Mouse (Mus musculus) c-Kit-positive CD71-positive TER-119-negative erythroid progenitor cells, embryonic 14.5 days (primary cell): ENCODE results near the gene Gm17268.
A peak's percentile ranks its signal among the peaks of the same experiment; 100 is the strongest.

Experiments
- DNase-seq: peaks from one replicate; pipeline ENCODE4 v3.0.0-alpha.2; 2013; ENCODE audit warnings: low read depth

The Gm17268 gene

DNA sequence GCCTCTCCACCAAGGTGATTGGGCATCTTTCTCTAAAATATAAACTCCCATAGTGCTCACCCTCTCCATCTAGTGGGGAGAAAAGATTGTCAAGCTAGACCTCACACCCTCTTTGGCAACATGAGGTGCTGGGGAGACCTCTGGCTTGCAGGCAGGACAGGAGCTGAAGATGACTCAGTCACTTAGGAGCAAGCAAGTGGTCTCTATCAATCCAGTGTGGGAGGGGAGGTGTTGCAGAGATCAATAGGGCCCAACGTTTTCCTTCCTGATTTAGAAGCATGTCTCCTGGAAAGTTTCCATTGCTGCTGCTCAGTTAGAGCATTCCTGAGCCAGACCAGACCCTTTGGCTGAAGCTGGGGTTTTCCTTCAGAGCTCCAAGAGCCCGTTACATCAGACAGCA is at the start of gene Gm17268:
Gm17268 (minus strand) TSS at position 28 of the 400 bp plus-strand sequence.
- no peak for DNase-seq

DNA sequence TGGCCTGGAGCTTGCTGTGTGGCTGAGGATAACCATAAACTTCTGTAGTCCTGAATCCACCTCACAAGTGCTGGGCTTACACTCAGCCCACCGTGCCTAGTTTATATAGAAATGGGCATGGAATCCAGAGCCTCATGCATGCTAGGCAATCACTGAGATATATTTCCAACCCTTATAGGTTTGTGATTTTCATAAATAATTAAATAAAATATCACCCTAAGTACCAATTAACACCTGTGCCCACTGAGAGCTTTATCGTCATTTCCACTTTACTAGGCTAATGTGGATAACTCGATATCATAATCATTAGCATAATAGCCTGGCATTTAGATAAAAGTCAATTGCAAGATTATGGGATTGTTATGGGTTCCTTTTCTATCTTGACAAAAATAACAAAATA is 46.0 kb upstream of the Gm17268 start:
- DNase-seq = no peak

DNA sequence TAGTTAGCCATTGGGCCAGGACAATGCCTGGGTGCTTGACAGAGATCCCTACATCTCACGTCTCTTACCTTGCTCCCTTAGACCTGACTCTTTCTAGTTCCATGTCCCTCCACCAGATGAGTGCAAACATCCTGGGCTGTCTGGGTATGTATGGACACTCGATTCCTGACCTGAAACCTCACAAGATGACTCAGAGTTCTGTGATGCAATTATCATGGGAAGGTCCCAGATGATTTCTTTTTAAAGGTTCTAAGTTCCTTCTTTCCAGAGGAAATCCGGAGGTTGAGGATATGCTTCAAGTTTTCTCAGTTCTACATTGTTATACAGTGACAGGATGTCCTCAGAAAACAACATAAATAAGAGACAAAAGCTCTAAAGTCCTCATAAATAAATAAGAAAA is 42.5 kb upstream of the Gm17268 start:
- no peak for DNase-seq

DNA sequence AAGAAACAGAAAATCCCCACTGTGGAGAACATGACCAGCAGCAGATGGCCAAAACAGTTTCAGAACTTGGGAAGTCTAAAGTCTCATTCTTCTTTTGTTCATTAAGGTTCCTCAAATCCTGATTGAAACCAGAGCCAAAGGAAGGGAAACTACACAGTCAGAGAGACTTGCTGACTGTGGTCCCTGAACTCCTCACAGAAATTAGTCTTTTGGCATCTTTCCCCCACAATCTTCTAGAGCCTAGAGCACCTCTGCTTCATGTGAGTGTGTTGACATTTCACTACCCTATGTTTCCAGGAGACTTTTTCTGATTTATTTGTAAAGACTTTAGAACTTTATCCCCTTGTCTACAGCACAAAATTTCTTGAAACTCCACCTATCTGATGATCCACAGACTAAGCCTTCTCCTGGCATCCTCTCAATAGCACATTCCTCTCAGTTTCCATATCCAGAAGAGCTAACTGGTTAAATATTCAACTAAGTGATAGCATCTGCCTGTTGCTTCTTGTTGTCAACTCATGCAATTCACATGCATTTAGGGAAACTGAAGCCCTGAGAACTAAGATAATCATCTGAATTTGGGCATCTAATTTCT is 39.9 kb upstream of the Gm17268 start:
- no peak for DNase-seq

DNA sequence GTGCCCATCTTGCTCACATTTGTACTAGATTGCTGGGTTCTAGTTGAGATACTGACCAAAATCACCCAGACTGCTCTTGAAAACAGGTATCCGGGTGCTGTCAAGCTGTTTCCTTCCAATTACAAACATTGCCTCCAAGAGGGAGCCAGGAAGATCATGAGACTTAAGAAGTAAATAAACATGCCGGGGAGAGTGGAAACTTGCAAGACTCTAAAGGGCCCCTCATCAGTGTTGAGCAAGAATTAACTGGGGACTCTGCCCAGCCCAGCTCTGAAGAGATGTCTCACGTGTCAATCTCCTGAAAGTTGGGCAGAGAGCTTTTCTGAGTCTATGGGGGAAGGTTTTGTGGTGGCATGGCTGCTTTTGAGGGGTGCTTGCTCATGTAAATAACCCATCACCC is 38.7 kb upstream of the Gm17268 start:
- no peak for DNase-seq

DNA sequence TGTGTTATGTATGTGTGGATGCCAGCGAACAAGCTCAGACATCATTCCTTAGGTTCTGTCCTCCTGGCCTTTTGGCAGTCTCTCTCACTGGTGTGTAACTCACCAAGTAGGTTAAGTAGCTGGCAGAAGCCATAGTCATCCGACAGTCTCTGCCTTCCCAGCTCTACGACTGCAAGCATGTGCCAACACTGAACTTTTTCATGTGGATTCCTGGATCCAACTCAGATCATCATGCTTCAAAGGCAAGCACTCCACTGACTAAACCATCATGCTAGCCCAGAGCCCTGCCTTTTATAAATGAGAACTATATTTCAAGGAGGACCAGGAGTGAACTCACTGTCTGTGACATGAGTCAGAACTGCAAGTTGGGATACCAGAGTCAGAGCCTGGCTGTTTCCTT is 35.3 kb upstream of the Gm17268 start:
- DNase-seq = no peak

DNA sequence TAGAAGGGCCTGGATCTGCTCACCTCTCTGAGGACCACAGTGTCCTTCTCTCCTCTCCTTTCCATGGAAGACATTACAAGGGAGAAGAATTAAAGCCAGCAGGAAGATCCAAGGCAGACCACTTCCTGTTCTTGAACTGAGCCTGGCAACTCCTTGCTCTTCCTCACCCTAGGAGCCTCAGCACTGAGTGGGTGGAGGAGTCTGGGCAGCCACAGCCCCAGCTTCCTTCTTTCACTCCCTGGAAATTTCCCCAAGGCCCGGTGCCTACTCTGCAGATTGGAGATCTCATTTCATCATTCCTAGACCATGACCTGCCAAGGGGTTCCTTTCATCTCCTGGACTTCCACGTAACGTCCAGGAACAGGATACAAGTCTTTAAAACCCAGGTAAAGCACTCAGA is 34.6 kb upstream of the Gm17268 start:
- no peak for DNase-seq

DNA sequence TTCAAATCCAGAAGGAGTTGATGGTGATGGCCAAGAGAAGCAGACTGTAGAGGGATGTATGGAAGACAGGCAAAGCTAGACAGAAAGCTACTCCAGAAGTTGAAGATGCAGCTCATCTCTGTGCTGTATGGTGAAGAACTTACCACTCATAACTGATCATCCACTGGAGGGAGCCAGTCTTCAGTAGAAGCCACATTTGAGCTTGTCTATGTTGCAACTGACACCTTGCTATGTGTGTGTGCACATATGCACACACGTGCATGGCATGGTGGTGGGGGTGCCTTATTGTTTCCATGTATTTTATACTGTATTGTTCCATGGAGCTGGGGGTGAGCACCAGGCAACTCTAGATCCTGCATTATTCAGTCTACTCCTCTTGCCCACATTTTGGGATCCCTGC is 34.0 kb upstream of the Gm17268 start:
- DNase-seq = no peak

DNA sequence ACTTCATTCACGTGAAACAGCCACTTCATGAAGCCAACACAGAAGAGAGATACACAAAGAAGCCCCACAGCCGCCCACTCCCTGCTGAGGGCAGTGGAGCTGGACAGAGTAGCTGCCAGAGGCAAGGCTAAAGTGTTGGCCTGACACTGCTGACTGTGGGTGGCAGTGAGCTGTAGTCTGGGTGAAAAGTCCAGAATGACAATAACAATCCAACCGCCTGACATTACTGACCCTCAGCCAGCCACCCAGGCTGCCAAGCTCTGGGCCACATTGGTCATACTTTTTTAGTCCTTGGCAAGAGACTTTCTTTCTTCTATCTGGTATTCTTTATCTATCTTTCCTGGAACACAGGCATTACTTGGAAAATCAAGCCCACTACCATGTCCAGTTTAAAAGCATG is 32.7 kb upstream of the Gm17268 start:
- DNase-seq = no peak

DNA sequence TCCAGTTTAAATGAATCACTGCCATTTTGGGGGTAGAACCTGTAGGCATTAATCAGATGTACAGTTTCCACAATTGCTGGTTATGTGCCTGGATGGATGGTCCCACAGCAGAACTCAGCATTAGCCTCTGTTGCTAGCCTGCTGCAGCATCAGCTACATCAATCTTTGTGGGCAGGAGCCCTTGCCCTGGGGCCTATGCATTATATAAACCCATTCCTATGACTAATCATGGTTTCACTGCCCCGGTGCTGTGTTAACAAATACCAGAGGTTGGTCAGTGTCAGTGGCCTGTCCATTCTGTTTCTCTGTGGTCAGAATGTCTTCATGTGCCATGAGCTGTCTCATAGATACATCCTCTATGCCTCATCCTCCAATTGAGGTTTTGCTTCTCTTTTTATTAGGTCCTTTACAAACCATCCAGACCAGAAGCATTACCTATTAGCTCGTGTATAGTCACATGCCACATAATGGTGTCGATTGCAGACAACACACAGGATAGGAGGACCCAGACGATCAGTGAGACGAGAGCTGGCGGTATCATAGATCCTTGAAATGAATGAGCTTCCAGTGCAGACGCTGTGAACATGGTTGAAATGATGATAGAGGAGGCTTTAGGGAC is 28.7 kb upstream of the Gm17268 start:
- no peak for DNase-seq

DNA sequence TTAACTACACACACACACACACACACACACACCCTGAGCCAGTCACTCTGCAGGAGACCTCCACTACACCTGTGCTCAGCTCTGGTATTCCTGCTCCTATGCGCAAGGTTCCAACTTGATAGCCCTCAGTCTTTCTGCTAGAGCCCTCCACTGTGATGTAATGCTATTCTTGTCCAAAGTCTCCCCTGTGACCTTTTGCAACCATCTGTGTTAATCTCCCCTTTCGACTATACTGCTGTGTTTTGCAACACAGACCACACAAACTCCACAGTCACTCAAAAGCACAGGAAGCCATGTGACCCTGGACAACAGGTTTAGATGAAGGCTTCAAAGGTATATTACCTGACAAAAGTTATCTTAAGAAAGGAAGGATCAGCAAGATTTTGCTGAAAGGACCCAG is 25.1 kb upstream of the Gm17268 start:
- no peak for DNase-seq

DNA sequence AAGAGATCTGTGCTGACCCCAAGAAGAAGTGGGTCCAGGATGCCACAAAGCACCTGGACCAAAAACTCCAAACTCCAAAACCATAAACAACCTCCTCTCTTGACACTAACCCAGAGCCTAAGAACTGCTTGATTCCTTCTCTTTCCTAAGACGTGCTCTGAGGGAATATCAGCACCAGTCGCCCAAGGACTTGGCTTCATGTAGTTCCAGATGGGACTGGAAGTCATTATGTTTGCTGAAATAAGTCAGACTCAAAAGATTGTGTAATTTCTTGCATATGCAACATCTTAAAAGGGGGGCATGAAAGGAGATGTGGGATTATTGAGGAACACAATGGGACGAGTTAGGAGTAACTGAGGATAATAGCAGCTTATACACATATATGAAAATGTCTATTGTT is 23.9 kb upstream of the Gm17268 start:
- DNase-seq = no peak

DNA sequence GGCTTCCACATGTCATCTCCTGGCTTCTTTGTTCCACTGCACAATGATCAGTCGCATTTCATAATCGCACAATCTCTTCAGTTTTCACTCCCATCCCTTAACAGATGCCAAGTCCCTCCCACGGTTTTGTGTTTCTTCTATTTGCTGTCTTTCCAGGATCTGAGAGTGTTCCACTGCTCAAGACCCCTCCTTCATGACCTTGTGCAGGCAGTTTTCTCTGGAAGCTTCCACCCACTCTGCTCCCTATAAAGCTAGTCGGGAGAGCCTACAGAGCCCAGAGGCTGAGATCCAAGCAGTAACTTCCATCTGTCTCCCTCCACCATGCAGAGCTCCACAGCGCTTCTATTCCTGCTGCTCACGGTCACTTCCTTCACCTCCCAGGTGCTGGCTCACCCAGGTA is 19.3 kb upstream of the Gm17268 start, which contains the start of gene Ccl11:
Ccl11 (plus strand) TSS at position 178 of the 400 bp plus-strand sequence.
- DNase-seq = no peak

DNA sequence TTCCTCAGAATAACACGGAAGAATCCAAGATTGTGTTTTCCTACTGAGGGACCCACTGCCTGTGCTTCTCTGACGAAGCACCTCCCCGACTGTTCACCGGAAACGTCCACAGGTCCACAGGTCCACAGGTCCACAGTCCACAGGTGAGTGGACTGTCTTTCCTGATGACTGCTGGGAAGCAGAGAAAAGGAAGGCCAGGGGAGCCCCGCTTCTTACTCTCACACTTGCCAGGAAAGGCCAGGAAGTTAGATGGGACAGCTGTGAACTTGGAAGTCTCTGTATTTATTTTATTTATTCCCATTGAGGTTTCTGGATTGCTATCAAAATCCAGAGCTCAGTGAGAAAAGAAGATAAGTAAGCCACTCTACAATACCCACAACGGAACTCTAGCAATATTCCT is 15.5 kb upstream of the Gm17268 start:
- DNase-seq = no peak

DNA sequence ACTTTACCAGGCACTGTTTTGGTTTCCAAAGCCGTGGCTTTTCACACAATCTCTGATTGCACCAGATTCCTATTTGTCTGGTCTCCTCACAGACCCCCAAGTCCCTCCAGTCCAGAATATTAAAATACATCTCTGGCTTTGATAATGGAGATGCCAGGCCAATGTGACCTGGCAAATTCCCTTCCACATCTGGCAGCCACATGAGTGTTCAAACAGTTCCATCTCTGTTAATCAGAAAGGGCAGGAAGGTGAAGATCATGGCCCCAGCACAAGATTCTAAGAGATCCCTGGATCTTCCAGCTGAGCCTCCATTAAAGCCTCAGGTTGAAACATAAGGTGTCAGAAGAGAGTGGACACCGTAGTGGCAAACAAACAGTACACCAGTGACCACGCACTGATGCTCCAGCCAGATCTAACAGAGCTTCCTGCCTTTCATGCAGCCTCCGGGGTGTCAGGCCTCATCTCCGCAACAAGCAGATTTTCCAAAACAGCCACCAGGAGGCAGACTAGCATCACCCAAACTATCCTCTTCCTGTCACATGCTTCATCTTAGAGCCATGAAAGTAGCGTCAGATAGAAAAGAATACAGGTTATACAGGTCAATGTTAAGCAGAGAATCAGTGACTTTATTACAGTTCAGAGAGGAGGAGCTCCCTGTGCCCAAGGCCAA is 9.5 kb upstream of the Gm17268 start:
- DNase-seq = peak; percentile 3

DNA sequence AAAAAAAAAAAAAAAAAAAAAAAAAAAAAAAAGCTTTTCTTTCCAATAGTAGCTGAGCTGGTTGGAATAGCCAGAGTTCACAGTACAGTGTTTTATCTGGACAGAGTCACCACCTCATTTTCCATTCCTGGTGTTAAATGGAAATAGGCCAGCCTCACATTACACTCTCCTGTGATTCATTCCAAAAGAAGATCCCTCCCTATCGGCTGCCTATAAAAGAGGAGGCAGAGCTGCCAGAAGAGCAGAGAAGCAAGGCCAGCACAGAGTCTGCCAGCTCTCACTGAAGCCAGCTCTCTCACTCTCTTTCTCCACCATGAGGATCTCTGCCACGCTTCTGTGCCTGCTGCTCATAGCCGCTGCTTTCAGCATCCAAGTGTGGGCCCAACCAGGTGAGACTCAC is 7.1 kb upstream of the Gm17268 start, which contains the start of gene Ccl7:
Ccl7 (plus strand) TSS at position 242 of the 400 bp plus-strand sequence.
- no peak for DNase-seq

DNA sequence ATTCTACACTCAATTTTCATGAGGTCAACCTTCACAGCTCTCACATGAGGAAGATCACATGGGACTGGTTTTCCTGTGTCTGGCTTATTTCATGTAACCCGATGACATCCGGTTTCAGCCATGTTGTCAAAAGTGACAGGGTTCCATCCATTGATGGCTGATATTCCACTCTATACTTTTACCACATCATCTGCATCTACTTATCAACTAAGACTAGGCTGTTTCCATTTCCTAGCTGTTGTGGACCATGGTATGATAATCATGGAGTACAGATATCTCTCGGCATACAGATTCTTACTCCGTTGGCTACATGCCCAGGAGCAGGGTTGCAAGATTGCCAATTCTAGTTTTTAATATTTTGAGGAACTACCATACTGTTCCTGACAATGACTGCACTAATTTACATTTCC is 3.3 kb upstream of the Gm17268 start:
- no peak for DNase-seq

DNA sequence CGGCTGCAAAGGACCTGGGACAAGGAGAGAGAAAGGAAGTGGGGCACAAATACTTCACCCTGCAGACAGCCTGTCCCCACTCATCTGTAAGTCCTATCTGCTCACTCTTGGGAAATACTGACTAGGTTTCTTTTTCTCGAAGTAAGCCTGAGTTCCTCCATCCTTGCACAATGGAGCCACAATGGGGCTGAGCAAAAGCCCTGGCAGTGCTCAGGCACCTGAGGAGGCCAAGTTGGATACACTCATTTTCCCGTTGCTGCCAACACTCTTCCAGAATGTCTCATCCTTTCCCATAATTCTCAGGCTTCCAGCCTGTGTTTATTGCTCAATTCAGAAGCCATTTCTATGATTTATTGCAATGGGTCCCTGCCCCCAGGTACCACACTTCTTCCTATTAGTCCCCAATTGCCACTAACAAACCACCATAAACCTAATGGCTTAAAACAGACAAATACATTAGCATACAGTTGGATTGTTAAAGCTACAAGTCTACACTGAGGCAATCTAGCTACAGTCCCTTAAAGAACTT is 834 bp upstream of the Gm17268 start:
- no peak for DNase-seq

DNA sequence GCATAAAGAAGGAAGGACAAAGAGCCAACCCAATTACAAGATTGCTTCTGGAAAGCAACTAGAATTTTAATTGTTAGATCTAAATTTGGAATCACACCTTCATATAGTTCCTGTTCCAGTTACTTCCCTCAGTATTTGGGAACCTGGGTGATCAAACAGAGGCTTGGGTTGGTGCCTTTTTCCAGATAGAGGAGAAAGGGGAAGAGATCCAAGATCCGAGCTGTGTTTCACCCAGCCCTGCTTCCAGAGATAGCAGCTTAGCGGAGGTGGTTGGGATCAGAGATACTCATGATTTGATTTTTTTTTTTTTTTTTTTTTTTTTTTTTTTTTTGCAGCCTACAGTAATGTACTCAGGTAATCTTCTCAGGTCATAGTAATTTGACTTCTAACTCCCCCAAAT is 2.5 kb downstream of the Gm17268 start:
- DNase-seq = no peak

DNA sequence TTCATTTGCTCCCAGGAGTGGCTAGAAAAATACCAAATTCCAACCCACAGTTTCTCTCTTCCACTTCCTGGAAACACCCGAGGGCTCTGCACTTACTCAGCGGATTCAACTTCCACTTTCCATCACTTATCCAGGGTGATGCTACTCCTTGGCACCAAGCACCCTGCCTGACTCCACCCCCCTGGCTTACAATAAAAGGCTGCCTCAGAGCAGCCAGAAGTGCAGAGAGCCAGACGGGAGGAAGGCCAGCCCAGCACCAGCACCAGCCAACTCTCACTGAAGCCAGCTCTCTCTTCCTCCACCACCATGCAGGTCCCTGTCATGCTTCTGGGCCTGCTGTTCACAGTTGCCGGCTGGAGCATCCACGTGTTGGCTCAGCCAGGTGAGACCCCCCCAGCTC is 3.0 kb downstream of the Gm17268 start, which contains the start of gene Ccl2:
Ccl2 (plus strand) TSS at position 216 of the 400 bp plus-strand sequence.
- no peak for DNase-seq

DNA sequence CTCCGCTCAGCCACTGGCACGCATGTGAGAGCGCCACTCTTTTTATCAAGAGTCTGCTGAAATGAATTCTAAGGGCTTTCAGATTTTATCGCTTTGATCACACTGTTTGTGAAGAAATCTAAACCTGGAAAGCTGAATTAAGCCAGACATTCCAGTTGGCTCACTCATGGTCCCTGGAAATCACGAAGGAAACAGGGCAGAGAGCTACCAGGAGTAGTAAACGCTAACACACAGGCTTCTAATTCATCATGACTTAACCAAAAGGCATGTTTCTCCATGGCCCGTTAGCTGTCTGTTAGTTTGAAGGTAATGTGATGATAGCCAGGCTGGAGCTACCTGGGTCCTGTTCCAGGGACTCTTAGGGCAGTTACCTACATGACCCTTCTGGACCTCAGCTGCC is 3.9 kb downstream of the Gm17268 start:
- no peak for DNase-seq

DNA sequence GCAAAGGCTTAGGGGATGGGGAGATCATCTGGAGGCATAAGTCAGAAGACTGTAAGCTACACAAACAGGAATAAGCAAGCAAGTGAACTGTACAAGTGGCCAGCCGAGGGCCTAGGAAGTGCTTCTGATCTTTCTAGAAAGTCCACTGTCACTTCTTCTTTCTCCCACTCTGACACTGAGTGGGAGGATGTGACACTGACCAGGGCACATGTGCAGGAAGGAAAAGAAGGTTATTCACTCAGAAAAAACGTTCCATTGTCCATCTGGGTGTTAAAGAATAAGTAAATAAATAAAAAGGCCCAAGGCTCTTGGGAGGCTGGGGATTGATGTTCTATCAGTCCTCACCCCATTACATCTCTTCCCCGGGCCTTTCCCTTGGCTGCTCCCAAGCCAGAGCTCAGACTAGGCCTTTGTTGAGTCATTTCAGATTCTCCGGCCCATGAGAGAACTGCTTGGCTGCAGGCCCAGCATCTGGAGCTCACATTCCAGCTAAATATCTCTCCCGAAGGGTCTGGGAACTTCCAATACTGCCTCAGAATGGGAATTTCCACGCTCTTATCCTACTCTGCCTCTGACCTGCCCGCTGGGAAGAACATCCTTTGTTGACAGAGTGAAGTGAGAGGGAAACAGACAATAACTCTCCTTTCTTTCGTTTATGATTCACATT is 5.6 kb downstream of the Gm17268 start:
- DNase-seq = no peak

DNA sequence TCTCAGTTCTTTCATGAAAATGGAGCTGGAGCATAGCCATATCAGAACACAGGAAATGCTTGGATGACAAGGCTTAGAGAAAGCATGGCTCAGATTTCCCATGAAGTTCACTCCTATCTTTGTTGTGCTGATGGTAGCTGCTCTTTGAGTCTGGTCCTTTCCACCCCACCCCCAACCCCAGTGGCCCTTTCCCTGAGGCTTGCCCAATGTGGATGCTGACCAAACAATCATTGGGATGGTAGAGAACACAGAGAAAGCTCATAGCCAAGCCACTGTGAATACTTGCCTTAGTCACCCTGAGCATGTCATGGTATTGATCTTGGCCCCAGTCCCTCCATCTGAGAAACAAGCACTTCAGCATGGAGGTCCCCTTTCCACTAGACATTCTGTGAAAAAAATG is 6.2 kb downstream of the Gm17268 start:
- no peak for DNase-seq
